Mouse (Mus musculus): ENCODE data around the gene Clstn2. TPM values are rescaled to one million over a fixed set of nuclear protein-coding genes. Genes with fewer than 3 reads are reported as not detected.

Gene Clstn2
- polyA plus RNA-seq, 1 experiment, result 0.27 TPM

DNA sequence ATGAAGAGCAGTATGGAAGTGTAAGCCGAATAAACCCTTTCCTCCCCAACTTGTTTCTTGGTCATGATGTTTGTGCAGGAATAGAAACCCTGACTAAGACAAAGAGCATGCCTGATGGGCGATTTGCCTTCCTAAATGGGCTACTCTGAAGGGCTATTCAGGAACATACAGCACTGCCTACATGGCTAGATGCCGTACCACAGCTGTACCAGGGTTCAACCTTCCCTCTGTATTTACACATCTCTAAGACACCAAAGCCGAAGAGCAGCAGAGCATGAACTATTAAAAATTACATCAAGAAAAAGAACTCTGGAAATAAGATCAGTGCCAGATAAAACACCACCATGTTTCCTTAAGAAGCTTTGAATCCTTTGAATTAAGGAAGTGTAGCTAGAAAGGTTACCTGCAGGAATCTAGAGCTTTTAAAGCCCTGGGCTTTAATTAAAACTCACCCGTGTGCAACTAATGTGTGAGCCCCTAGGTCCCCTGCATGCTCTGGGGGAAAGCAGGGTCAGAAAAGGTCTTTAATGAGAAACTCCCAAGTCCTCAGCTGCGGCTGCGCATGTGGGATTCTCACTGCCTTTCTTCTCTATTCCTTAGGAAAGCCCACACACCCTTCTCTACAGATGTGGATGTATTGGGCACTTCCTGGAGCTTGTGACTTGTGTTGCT is 277.2 kb downstream of the Clstn2 start:
- H3K36me3 ChIP-seq (ENCODE audit: control insufficient read depth, insufficient read depth, low read length), result no peaks in the 10 kb centered on the region
- no peak overlapping the region for H3K4me3 ChIP-seq (ENCODE audit: low read depth, low read length)
- TF ChIP-seq CTCF (IDR thresholded peaks at IDR 0.05; ENCODE audit: extremely low read depth, insufficient read length, insufficient replicate concordance, low read depth, low read length), result no peak
- no peak for TF ChIP-seq POLR2A (IDR thresholded peaks at IDR 0.05; ENCODE audit: low read depth, low read length)
- no peak overlapping the region for H3K27ac ChIP-seq (ENCODE audit: insufficient read depth, low read depth, low read length)
- H3K4me1 ChIP-seq (ENCODE audit: control insufficient read depth, insufficient read depth, insufficient read length, low read length), result no peaks in the 10 kb centered on the region
- no peaks in the 10 kb centered on the region; the same call in 1 of the 2 replicates for H3K27me3 ChIP-seq (ENCODE audit: control insufficient read depth, insufficient read depth, low read length)
- 85% methylated on average over 7 of the region's 7 CpGs for WGBS

DNA sequence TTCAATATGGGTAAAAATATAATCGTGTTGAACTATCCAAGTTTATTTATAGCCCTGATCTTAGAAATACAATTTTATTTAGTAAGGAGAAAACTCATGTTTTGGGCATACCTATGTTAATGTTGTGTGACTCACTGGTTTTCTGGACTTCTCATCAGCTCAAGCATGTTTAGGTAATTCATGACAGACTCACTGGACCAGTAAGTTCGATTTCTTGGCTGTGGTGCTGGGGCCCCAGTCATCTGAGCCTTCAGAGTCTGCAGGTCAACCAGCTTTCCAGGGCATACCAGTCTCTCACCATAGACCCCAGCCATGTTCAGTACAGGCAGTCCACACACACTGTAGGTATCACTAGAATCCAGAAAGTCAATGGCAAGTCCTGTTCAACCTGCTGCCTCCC is 279.3 kb downstream of the Clstn2 start:
- TF ChIP-seq CTCF (IDR thresholded peaks at IDR 0.05; ENCODE audit: extremely low read depth, insufficient read length, insufficient replicate concordance, low read depth, low read length) (no peak), POLR2A (IDR thresholded peaks at IDR 0.05; ENCODE audit: low read depth, low read length) (no peak)
- 62% methylated on average over 2 of the region's 2 CpGs for WGBS
- no peaks in the 10 kb centered on the region for H3K36me3 ChIP-seq (ENCODE audit: control insufficient read depth, insufficient read depth, low read length)
- no peak overlapping the region for H3K27ac ChIP-seq (ENCODE audit: insufficient read depth, low read depth, low read length)
- H3K4me1 ChIP-seq (ENCODE audit: control insufficient read depth, insufficient read depth, insufficient read length, low read length), result no peaks in the 10 kb centered on the region
- no peak overlapping the region for H3K4me3 ChIP-seq (ENCODE audit: low read depth, low read length)
- no peaks in the 10 kb centered on the region; the same call in 1 of the 2 replicates for H3K27me3 ChIP-seq (ENCODE audit: control insufficient read depth, insufficient read depth, low read length)

DNA sequence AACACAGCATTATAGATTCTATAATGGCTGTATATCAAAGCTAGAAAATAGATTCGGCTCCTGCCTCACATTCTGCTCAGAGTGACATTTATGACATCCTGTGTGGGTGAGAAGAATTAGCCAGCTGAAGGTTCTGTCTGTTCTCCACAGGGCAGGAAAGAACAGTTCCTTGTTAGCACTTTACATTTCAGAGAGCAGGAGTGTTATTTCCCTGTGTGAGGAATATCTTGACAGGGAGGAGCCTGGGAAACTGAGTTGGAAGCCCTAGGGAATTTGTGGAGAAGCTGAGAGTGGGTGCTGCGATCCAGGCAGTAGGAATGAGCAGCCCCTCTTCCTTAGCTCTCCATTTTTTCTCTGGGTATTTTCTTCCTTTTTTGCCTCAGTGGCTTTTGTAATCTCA is 286.4 kb downstream of the Clstn2 start:
- no peak for TF ChIP-seq POLR2A (IDR thresholded peaks at IDR 0.05; ENCODE audit: low read depth, low read length)
- TF ChIP-seq CTCF (IDR thresholded peaks at IDR 0.05; ENCODE audit: extremely low read depth, insufficient read length, insufficient replicate concordance, low read depth, low read length), result no peak
- Histone ChIP-seq H3K4me3 (ENCODE audit: low read depth, low read length) (no peak overlapping the region), H3K4me1 (ENCODE audit: control insufficient read depth, insufficient read depth, insufficient read length, low read length) (no peaks in the 10 kb centered on the region), H3K36me3 (ENCODE audit: control insufficient read depth, insufficient read depth, low read length) (no peaks in the 10 kb centered on the region), H3K27me3 (ENCODE audit: control insufficient read depth, insufficient read depth, low read length) (no peaks in the 10 kb centered on the region), H3K27ac (ENCODE audit: insufficient read depth, low read depth, low read length) (no peak overlapping the region)
- 76% methylated on average over 2 of the region's 2 CpGs for WGBS

DNA sequence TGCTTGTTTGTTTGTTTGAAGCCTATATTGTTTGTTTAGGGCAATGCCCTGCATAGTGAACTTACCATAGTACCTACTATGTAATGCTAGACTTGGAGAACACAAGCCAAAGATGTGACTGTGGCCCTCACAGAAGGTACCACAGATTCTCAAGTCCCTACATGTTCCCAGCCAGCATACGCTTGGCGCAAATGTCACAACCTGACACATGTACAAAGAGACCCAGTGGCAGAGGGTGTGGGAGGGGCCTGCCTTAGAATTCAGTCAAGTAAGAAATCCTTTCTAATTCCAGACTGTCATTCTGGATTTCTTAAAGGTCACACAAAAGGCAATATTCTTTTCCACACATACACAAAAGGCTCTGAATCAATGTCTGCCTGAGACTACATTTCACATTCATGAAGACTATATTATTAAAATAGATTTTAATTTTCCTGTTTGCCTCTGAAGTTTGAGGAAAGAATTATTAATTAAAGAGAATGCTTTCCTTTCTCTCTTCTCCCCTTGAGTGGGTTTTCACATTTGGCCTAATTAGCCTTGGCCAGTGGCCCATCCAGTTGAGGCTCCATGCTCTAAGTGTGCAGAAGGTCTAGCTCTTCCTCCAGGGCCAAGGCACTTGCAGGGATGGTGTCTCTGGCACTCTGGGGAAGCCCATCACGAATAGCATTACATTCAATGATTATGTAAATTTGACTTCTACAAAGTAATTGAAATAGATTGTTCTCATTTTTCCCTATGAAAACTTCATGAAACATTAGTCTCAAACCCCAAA is 305.1 kb downstream of the Clstn2 start:
- H3K27me3 ChIP-seq (ENCODE audit: control insufficient read depth, insufficient read depth, low read length), result no peaks in the 10 kb centered on the region
- H3K27ac ChIP-seq (ENCODE audit: insufficient read depth, low read depth, low read length), result no peak overlapping the region
- WGBS, result 91% methylated on average over 3 of the region's 3 CpGs
- H3K4me3 ChIP-seq (ENCODE audit: low read depth, low read length), result no peak overlapping the region
- H3K4me1 ChIP-seq (ENCODE audit: control insufficient read depth, insufficient read depth, insufficient read length, low read length), result no peaks in the 10 kb centered on the region
- H3K36me3 ChIP-seq (ENCODE audit: control insufficient read depth, insufficient read depth, low read length), result no peaks in the 10 kb centered on the region
- TF ChIP-seq POLR2A (IDR thresholded peaks at IDR 0.05; ENCODE audit: low read depth, low read length) (no peak), CTCF (IDR thresholded peaks at IDR 0.05; ENCODE audit: extremely low read depth, insufficient read length, insufficient replicate concordance, low read depth, low read length) (no peak)

DNA sequence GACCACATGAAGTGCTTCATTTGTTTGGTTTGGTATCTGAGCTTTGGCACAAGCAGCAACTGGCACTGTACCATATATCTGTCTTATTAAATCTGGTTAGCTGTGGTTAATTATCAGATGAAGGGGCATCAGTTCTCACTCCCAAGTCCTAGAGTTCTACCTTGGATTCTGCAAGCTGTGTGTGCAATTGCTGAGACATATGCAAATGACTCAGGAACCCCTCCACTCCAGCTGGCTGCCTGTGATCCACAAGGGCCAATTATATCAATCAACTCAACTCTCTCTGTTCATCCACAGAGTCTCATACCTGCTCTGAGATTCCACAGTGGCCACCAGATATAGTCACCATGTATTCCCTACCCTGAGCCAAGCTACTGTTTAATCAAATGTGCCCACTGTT is 315.3 kb downstream of the Clstn2 start:
- Histone ChIP-seq H3K27ac (ENCODE audit: insufficient read depth, low read depth, low read length) (no peak overlapping the region), H3K4me1 (ENCODE audit: control insufficient read depth, insufficient read depth, insufficient read length, low read length) (no peaks in the 10 kb centered on the region), H3K36me3 (ENCODE audit: control insufficient read depth, insufficient read depth, low read length) (no peaks in the 10 kb centered on the region), H3K27me3 (ENCODE audit: control insufficient read depth, insufficient read depth, low read length) (no peaks in the 10 kb centered on the region), H3K4me3 (ENCODE audit: low read depth, low read length) (no peak overlapping the region)
- TF ChIP-seq CTCF (IDR thresholded peaks at IDR 0.05; ENCODE audit: extremely low read depth, insufficient read length, insufficient replicate concordance, low read depth, low read length) (no peak), POLR2A (IDR thresholded peaks at IDR 0.05; ENCODE audit: low read depth, low read length) (no peak)

DNA sequence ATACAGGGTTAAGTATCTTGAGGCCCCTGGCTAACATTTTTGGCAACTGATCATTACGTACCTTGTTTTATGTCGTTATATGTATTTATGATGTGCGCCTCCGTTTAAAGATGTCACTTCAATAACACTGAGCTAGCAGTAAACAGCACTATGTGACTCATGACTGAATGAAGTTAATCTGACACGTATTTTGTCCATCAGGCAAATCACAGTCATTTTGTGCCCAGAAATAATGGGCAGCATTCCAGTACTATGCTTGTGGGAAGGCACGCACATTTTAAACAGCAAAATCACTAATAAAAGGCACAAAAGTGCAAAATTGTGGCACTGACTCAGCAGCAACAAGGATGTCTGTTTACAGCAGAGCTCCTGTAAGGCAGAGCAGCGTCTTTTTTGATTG is 316.0 kb downstream of the Clstn2 start:
- Histone ChIP-seq H3K4me1 (ENCODE audit: control insufficient read depth, insufficient read depth, insufficient read length, low read length) (no peaks in the 10 kb centered on the region), H3K27ac (ENCODE audit: insufficient read depth, low read depth, low read length) (no peak overlapping the region), H3K36me3 (ENCODE audit: control insufficient read depth, insufficient read depth, low read length) (no peaks in the 10 kb centered on the region), H3K4me3 (ENCODE audit: low read depth, low read length) (no peak overlapping the region), H3K27me3 (ENCODE audit: control insufficient read depth, insufficient read depth, low read length) (no peaks in the 10 kb centered on the region)
- TF ChIP-seq CTCF (IDR thresholded peaks at IDR 0.05; ENCODE audit: extremely low read depth, insufficient read length, insufficient replicate concordance, low read depth, low read length) (no peak), POLR2A (IDR thresholded peaks at IDR 0.05; ENCODE audit: low read depth, low read length) (no peak)
- WGBS, result 71% methylated on average over 7 of the region's 7 CpGs

DNA sequence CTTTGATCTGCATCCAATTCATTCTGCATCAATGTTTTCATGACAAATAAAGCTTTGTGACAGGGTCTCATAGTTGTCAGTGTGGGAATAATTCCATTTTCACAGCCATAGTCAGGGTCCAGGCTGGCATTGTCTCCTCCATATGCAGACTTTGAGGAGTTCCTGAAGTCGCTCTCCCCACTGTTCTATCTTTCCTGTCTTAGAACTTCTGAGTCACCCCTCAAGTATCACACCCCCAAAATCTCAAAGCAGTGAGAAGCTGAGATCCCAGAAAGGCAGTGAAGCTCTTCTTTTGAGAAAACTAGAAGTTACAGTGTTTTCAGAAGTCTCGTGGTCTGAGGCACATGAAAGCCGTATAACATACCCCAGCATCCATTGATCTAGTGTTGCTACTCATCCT is 320.1 kb downstream of the Clstn2 start:
- Histone ChIP-seq H3K4me1 (ENCODE audit: control insufficient read depth, insufficient read depth, insufficient read length, low read length) (no peaks in the 10 kb centered on the region), H3K36me3 (ENCODE audit: control insufficient read depth, insufficient read depth, low read length) (no peaks in the 10 kb centered on the region), H3K27ac (ENCODE audit: insufficient read depth, low read depth, low read length) (no peak overlapping the region), H3K4me3 (ENCODE audit: low read depth, low read length) (no peak overlapping the region), H3K27me3 (ENCODE audit: control insufficient read depth, insufficient read depth, low read length) (no peaks in the 10 kb centered on the region)
- 92% methylated on average over 3 of the region's 3 CpGs for WGBS
- TF ChIP-seq CTCF (IDR thresholded peaks at IDR 0.05; ENCODE audit: extremely low read depth, insufficient read length, insufficient replicate concordance, low read depth, low read length) (no peak), POLR2A (IDR thresholded peaks at IDR 0.05; ENCODE audit: low read depth, low read length) (no peak)

Measured in small intestine, adult 2 months (tissue).